Mouse (Mus musculus) C2C12 (cell line): ENCODE measurements at regions not wholly inside any gene's neighbourhood (a gene's known extent, or its start where the extent isn't known, plus 50 kb on each side); places are given as distances from the start of the nearest gene placed in this dataset.

Experiments
- CEBPB ChIP-seq: IDR thresholded peaks from one replicate; pipeline ENCODE4 v1.6.1; 2011; ENCODE audit warnings: low read depth, mild to moderate bottlenecking, control low read depth, moderate library complexity
- CTCF ChIP-seq: IDR thresholded peaks from one replicate; pipeline ENCODE4 v1.5.1; 2011; ENCODE audit not compliant: control insufficient read depth, insufficient read depth, insufficient read length
- FOSL1 ChIP-seq: IDR thresholded peaks from one replicate; pipeline ENCODE4 v1.8.0; 2011; ENCODE audit warnings: mild to moderate bottlenecking, low read length; ENCODE audit not compliant: poor library complexity, insufficient read depth, severe bottlenecking
- MAX ChIP-seq: IDR thresholded peaks from one replicate; pipeline ENCODE4 v1.6.1; 2011; ENCODE audit warnings: mild to moderate bottlenecking, control low read depth
- MYOD1 ChIP-seq: IDR thresholded peaks from one replicate; pipeline ENCODE4 v1.6.1; 2011; ENCODE audit warnings: low read depth; ENCODE audit not compliant: control insufficient read depth, insufficient read length
- USF1 ChIP-seq: IDR thresholded peaks from one replicate; pipeline ENCODE4 v1.6.1; 2011; ENCODE audit warnings: low read depth, mild to moderate bottlenecking, control low read depth, moderate library complexity

- TF ChIP-seq CTCF (no peak), CEBPB (no peak), MYOD1 (no peak), FOSL1 (no peak), MAX (no peak), USF1 (no peak)
These were observed 100.0 kb downstream of the Nfkbiz start for GRCm38 (mm10) chr16:55738741-55739140.
